Mouse (Mus musculus) lung, postnatal 0 days (tissue): ENCODE measurements around the gene Lrp1. TPM values are rescaled to one million over a fixed set of nuclear protein-coding genes. Genes with fewer than 3 reads are reported as not detected.

Source experiments
- ATAC-seq: fragments of 200-750 bp; cut with Nextera tagmentation; 2 replicates; pipeline ENCODE4 v1.8.0; 2017; ENCODE audit warnings: moderate library complexity
- DNase-seq: peaks from one replicate; pipeline ENCODE4 v3.0.0-alpha.2; 2016; ENCODE audit warnings: low spot score
- H3K27ac ChIP-seq: fragments of 300-500 bp; sonication (generic); 2 replicates; pipeline ENCODE4 v1.5.1; 2014; ENCODE audit warnings: antibody characterized with exemption, mild to moderate bottlenecking, low read length, mixed read lengths
- H3K27me3 ChIP-seq: fragments of 300-500 bp; sonication (generic); replicated peaks from 2 replicates; pipeline ENCODE4 v1.6.1; 2014; ENCODE audit warnings: low read length, mixed read lengths; ENCODE audit not compliant: insufficient read depth
- H3K36me3 ChIP-seq: fragments of 300-500 bp; sonication (generic); 2 replicates; pipeline ENCODE4 v1.6.1; 2014; ENCODE audit warnings: low read length, mixed read lengths; ENCODE audit not compliant: insufficient read depth
- H3K4me1 ChIP-seq: fragments of 300-500 bp; sonication (generic); 2 replicates; pipeline ENCODE4 v1.6.1; 2014; ENCODE audit warnings: antibody characterized with exemption, low read depth, low read length, mixed read lengths; ENCODE audit not compliant: insufficient read depth
- H3K4me2 ChIP-seq: fragments of 300-500 bp; sonication (generic); replicated peaks from 2 replicates; pipeline ENCODE4 v1.6.1; 2014; ENCODE audit warnings: low read depth, mild to moderate bottlenecking, low read length, moderate library complexity, mixed read lengths
- H3K4me3 ChIP-seq: fragments of 300-500 bp; sonication (generic); 2 replicates; pipeline ENCODE4 v1.5.1; 2014; ENCODE audit warnings: low read depth, low read length
- H3K9ac ChIP-seq: fragments of 300-500 bp; sonication (generic); replicated peaks from 2 replicates; pipeline ENCODE4 v1.6.1; 2014; ENCODE audit warnings: low read depth, mild to moderate bottlenecking
- H3K9me3 ChIP-seq: fragments of 300-500 bp; sonication (generic); 2 replicates; pipeline ENCODE4 v1.6.1; 2016; ENCODE audit warnings: low read length, mixed read lengths
- CTCF ChIP-seq: IDR thresholded peaks from 2 replicates; pipeline ENCODE4 v1.5.1; 2016; ENCODE audit warnings: antibody characterized with exemption, mild to moderate bottlenecking
- EP300 ChIP-seq: IDR thresholded peaks from 2 replicates; pipeline ENCODE4 v1.6.1; 2016; ENCODE audit warnings: antibody characterized with exemption, mild to moderate bottlenecking, control low read depth
- WGBS: fragments of 180-500 bp; shearing (Covaris S2); extraction: QIAGEN DNeasy Blood & Tissue Kit; methylation state at CpG from one replicate; pipeline ENCODE4 v1.1.7; 2014; 5-methylcytosine and 5-hydroxymethylcytosine counted together
- polyA plus RNA-seq: library from polyadenylated mRNA; unstranded; fragments of >200 nt; fragmentation: Nextera tagmentation; extraction: Ambion mirVana; gene quantifications from 2 replicates; pipeline ENCODE4 v1.2.1, GENCODE M21; 2015

Gene Lrp1
- polyA plus RNA-seq, 1 experiment from 2014 or later, result 71.0 TPM

DNA sequence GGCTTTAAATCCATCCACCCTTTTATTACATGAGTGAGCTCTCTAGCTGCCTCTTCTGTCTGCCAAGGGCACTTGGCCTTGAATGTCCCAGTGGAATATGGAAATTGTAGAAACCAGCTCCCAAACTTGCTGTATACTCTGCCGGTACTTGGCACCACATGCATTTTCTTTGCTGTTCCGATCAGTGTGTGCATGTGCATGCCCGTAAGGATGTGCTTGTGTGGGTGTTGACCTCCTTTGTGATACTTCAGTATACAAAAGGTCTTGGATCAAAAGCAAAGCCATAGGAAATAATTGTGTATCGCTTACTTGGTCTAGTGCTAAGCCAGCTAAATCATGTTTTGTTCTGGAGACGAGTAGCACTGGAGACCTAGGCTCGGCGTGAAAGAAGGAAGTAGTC, 132.1 kb downstream of the Lrp1 start:
- ATAC-seq, result no peak
- H3K4me2 ChIP-seq, result no peak overlapping the region
- H3K9ac ChIP-seq, result no peak overlapping the region
- no peak for DNase-seq
- WGBS, result 82% methylated on average over 7 of the region's 7 CpGs
- H3K36me3 ChIP-seq, result peaks cover 42% of the 10 kb centered on the region
- H3K27ac ChIP-seq, result no peak overlapping the region
- H3K27me3 ChIP-seq, result no peaks in the 10 kb centered on the region
- TF ChIP-seq CTCF (no peak), EP300 (no peak)
- H3K4me3 ChIP-seq, result no peak overlapping the region
- no peaks in the 10 kb centered on the region for H3K4me1 ChIP-seq
- H3K9me3 ChIP-seq, result no peaks in the 10 kb centered on the region

Other genes with a start within 250 kb of the Lrp1 start
- 21.1 and 23.9 TPM in 2 replicates for gene R3hdm2, start 240.8 kb downstream of the Lrp1 start, polyA plus RNA-seq
- gene Stac3, start 119.5 kb downstream of the Lrp1 start, polyA plus RNA-seq, result 0.23 and 0.53 TPM in 2 replicates
- gene Ndufa4l2, start 106.2 kb downstream of the Lrp1 start, polyA plus RNA-seq, result 132 and 149 TPM in 2 replicates
- 27.1 and 31.0 TPM in 2 replicates for gene Shmt2, start 98.7 kb downstream of the Lrp1 start, polyA plus RNA-seq
- 0.44 and 0.60 TPM in 2 replicates for gene Nxph4, start 86.6 kb downstream of the Lrp1 start, polyA plus RNA-seq
- 39.1 and 41.9 TPM in 2 replicates for gene Stat6, start 21.8 kb upstream of the Lrp1 start, polyA plus RNA-seq
- gene Nemp1, start 45.8 kb upstream of the Lrp1 start, polyA plus RNA-seq, result 5.0 and 6.3 TPM in 2 replicates
- 7.7 and 8.4 TPM in 2 replicates for gene Nab2, start 47.4 kb upstream of the Lrp1 start, polyA plus RNA-seq
- 0.08 TPM in 2 replicates for gene Myo1a, start 84.0 kb upstream of the Lrp1 start, polyA plus RNA-seq
- gene Tac2, start 103.3 kb upstream of the Lrp1 start, polyA plus RNA-seq, result not detected in 2 replicates
- 1.7 and 2.0 TPM in 2 replicates for gene Zbtb39, start 118.4 kb upstream of the Lrp1 start, polyA plus RNA-seq
- 18.6 and 23.2 TPM in 2 replicates for gene Gpr182, start 130.6 kb upstream of the Lrp1 start, polyA plus RNA-seq
- 0.07 TPM in 1 of 2 replicates, not detected in the other for gene Rdh1, start 138.6 kb upstream of the Lrp1 start, polyA plus RNA-seq
- gene Rdh16f1, start 138.6 kb upstream of the Lrp1 start, polyA plus RNA-seq, result 0.47 TPM in 1 of 2 replicates, not detected in the other
- 0.10 and 0.27 TPM in 2 replicates for gene Rdh9, start 155.2 kb upstream of the Lrp1 start, polyA plus RNA-seq
- not detected in 2 replicates for gene Rdh16, start 180.0 kb upstream of the Lrp1 start, polyA plus RNA-seq
- not detected in 2 replicates for gene Rdh19, start 228.8 kb upstream of the Lrp1 start, polyA plus RNA-seq
- gene Rdh16f2, start 245.3 kb upstream of the Lrp1 start, polyA plus RNA-seq, result not detected in 2 replicates